Mouse (Mus musculus) limb, embryonic 11.5 days (tissue): ENCODE measurements around the gene Sgip1. TPM values are rescaled to one million over a fixed set of nuclear protein-coding genes. Genes with fewer than 3 reads are reported as not detected.

Experiments used
- ATAC-seq: fragments of 200-750 bp; cut with Nextera tagmentation; 2 replicates; pipeline ENCODE4 v1.8.0; 2017; ENCODE audit warnings: low read depth; ENCODE audit not compliant: insufficient number of reproducible peaks, low FRiP score, low TSS enrichment
- DNase-seq: peaks from one replicate; pipeline ENCODE4 v3.0.0-alpha.2; 2015; ENCODE audit warnings: low spot score
- H3K27ac ChIP-seq: fragments of 300-500 bp; sonication (generic); replicated peaks from 2 replicates; pipeline ENCODE4 v1.5.1; 2014; ENCODE audit warnings: low read depth, mild to moderate bottlenecking, low read length
- H3K27me3 ChIP-seq: fragments of 300-500 bp; sonication (generic); 2 replicates; pipeline ENCODE4 v1.6.1; 2014; ENCODE audit warnings: mild to moderate bottlenecking, low read length, mixed read lengths; ENCODE audit not compliant: control insufficient read depth, insufficient read depth
- H3K36me3 ChIP-seq: fragments of 300-500 bp; sonication (generic); 2 replicates; pipeline ENCODE4 v1.6.1; 2014; ENCODE audit warnings: mild to moderate bottlenecking, low read length, moderate library complexity, mixed read lengths; ENCODE audit not compliant: control insufficient read depth, insufficient read depth
- H3K4me1 ChIP-seq: fragments of 300-500 bp; sonication (generic); 2 replicates; pipeline ENCODE4 v1.6.1; 2014; ENCODE audit warnings: low read length, mixed read lengths; ENCODE audit not compliant: control insufficient read depth, insufficient read depth
- H3K4me2 ChIP-seq: fragments of 300-500 bp; sonication (generic); 2 replicates; pipeline ENCODE4 v1.6.1; 2014; ENCODE audit warnings: low read depth, mild to moderate bottlenecking, moderate library complexity; ENCODE audit not compliant: severe bottlenecking
- H3K4me3 ChIP-seq: fragments of 300-500 bp; sonication (generic); 2 replicates; pipeline ENCODE4 v1.5.1; 2014; ENCODE audit warnings: low read depth, low read length
- H3K9ac ChIP-seq: fragments of 300-500 bp; sonication (generic); 2 replicates; pipeline ENCODE4 v1.6.1; 2014; ENCODE audit warnings: mild to moderate bottlenecking, low read length
- H3K9me3 ChIP-seq: fragments of 300-500 bp; sonication (generic); 2 replicates; pipeline ENCODE4 v1.6.1; 2016; ENCODE audit warnings: low read length; ENCODE audit not compliant: control insufficient read depth
- WGBS: fragments of 180-500 bp; shearing (Covaris S2); extraction: QIAGEN DNeasy Blood & Tissue Kit; methylation state at CpG from one replicate; pipeline ENCODE4 v1.1.7; 2014; 5-methylcytosine and 5-hydroxymethylcytosine counted together
- polyA plus RNA-seq: library from polyadenylated mRNA; unstranded; fragments of >200 nt; fragmentation: Nextera tagmentation; extraction: Ambion mirVana; gene quantifications from 2 replicates; pipeline ENCODE4 v1.2.1, GENCODE M21; 2014

The Sgip1 gene
- polyA plus RNA-seq, 1 experiment from 2014 or later: 5.2 TPM

GRCm38 (mm10) chr4:102792100-102792790 is 51.1 kb downstream of the Sgip1 start:
- no peaks in the 10 kb centered on the region for H3K9me3 ChIP-seq
- no peak for DNase-seq
- no peak for ATAC-seq
- H3K4me2 ChIP-seq: no peak overlapping the region
- no peaks in the 10 kb centered on the region for H3K36me3 ChIP-seq
- H3K9ac ChIP-seq: no peak overlapping the region
- H3K4me3 ChIP-seq: no peak overlapping the region
- WGBS: 58% methylated on average over 8 of the region's 8 CpGs
- H3K27me3 ChIP-seq: no peaks in the 10 kb centered on the region
- H3K27ac ChIP-seq: no peak overlapping the region
- no peaks in the 10 kb centered on the region for H3K4me1 ChIP-seq

GRCm38 (mm10) chr4:102801471-102801870 is 60.4 kb downstream of the Sgip1 start:
- no peak for ATAC-seq
- no peaks in the 10 kb centered on the region for H3K4me1 ChIP-seq
- no peak overlapping the region for H3K9ac ChIP-seq
- no peak for DNase-seq
- no peak overlapping the region for H3K4me2 ChIP-seq
- H3K9me3 ChIP-seq: no peaks in the 10 kb centered on the region
- WGBS: 82% methylated on average over 1 of the region's 1 CpGs
- H3K27ac ChIP-seq: no peak overlapping the region
- H3K27me3 ChIP-seq: no peaks in the 10 kb centered on the region
- no peak overlapping the region for H3K4me3 ChIP-seq
- no peaks in the 10 kb centered on the region for H3K36me3 ChIP-seq

- 94% methylated on average over 4 of the region's 4 CpGs for WGBS
- no peaks in the 10 kb centered on the region for H3K4me1 ChIP-seq
- H3K9me3 ChIP-seq: no peaks in the 10 kb centered on the region
- no peak overlapping the region for H3K9ac ChIP-seq
- no peak overlapping the region for H3K27ac ChIP-seq
- no peak for DNase-seq
- H3K4me2 ChIP-seq: no peak overlapping the region
- ATAC-seq: no peak
- no peaks in the 10 kb centered on the region for H3K36me3 ChIP-seq
- H3K27me3 ChIP-seq: no peaks in the 10 kb centered on the region
- no peak overlapping the region for H3K4me3 ChIP-seq
These were observed 60.8 kb downstream of the Sgip1 start for GRCm38 (mm10) chr4:102801936-102802335.

- DNase-seq (no peak), ATAC-seq (no peak)
- H3K9me3 ChIP-seq: no peaks in the 10 kb centered on the region
- H3K27ac ChIP-seq: no peak overlapping the region
- WGBS: 68% methylated on average over 5 of the region's 5 CpGs
- no peak overlapping the region for H3K4me2 ChIP-seq
- no peaks in the 10 kb centered on the region for H3K4me1 ChIP-seq
- H3K36me3 ChIP-seq: no peaks in the 10 kb centered on the region
- no peaks in the 10 kb centered on the region for H3K27me3 ChIP-seq
- no peak overlapping the region for H3K9ac ChIP-seq
- no peak overlapping the region for H3K4me3 ChIP-seq
These were observed 63.5 kb downstream of the Sgip1 start for GRCm38 (mm10) chr4:102804611-102805010.

- ATAC-seq (no peak), DNase-seq (no peak)
- H3K9me3 ChIP-seq: no peaks in the 10 kb centered on the region
- no peaks in the 10 kb centered on the region for H3K4me1 ChIP-seq
- H3K4me3 ChIP-seq: no peak overlapping the region
- H3K4me2 ChIP-seq: no peak overlapping the region
- no peak overlapping the region for H3K9ac ChIP-seq
- no peaks in the 10 kb centered on the region for H3K27me3 ChIP-seq
- no peaks in the 10 kb centered on the region for H3K36me3 ChIP-seq
- WGBS: 86% methylated on average over 3 of the region's 3 CpGs
- no peak overlapping the region for H3K27ac ChIP-seq
These were observed 65.9 kb downstream of the Sgip1 start for GRCm38 (mm10) chr4:102806987-102807386.

- Histone ChIP-seq H3K27me3 (no peaks in the 10 kb centered on the region), H3K4me3 (no peak overlapping the region), H3K4me1 (0 out of 2 replicates have a peak, but pooled peaks cover 3% of the 10 kb centered on the region), H3K27ac (no peak overlapping the region), H3K9ac (no peak overlapping the region), H3K4me2 (no peak overlapping the region), H3K9me3 (no peaks in the 10 kb centered on the region), H3K36me3 (no peaks in the 10 kb centered on the region)
- no peak for DNase-seq
- ATAC-seq: no peak
These were observed 67.2 kb downstream of the Sgip1 start for GRCm38 (mm10) chr4:102808258-102808657.

GRCm38 (mm10) chr4:102809296-102809695 is 68.2 kb downstream of the Sgip1 start:
- ATAC-seq (no peak), DNase-seq (no peak)
- H3K9me3 ChIP-seq: no peaks in the 10 kb centered on the region
- no peak overlapping the region for H3K4me3 ChIP-seq
- 79% methylated on average over 4 of the region's 4 CpGs for WGBS
- H3K27me3 ChIP-seq: no peaks in the 10 kb centered on the region
- no peak overlapping the region for H3K27ac ChIP-seq
- H3K4me2 ChIP-seq: no peak overlapping the region
- H3K9ac ChIP-seq: no peak overlapping the region
- 0 out of 2 replicates have a peak, but pooled peaks cover 3% of the 10 kb centered on the region for H3K4me1 ChIP-seq
- no peaks in the 10 kb centered on the region for H3K36me3 ChIP-seq

GRCm38 (mm10) chr4:102810277-102810676 is 69.2 kb downstream of the Sgip1 start:
- DNase-seq (no peak), ATAC-seq (no peak)
- H3K27ac ChIP-seq: no peak overlapping the region
- no peak overlapping the region for H3K4me2 ChIP-seq
- H3K36me3 ChIP-seq: no peaks in the 10 kb centered on the region
- 0 out of 2 replicates have a peak, but pooled peaks cover 3% of the 10 kb centered on the region for H3K4me1 ChIP-seq
- H3K4me3 ChIP-seq: no peak overlapping the region
- WGBS: 80% methylated on average over 1 of the region's 1 CpGs
- H3K27me3 ChIP-seq: no peaks in the 10 kb centered on the region
- H3K9ac ChIP-seq: no peak overlapping the region
- no peaks in the 10 kb centered on the region for H3K9me3 ChIP-seq
